Mouse (Mus musculus): ENCODE data around the gene Rnf43.

Gene Rnf43

GRCm38 (mm10) chr11:87715999-87716398, 53.5 kb downstream of the Rnf43 start:
- DNase-seq, result no peak

GRCm38 (mm10) chr11:87719526-87719925, 57.0 kb downstream of the Rnf43 start:
- no peak for DNase-seq

- no peak for DNase-seq
These were observed 57.8 kb downstream of the Rnf43 start for GRCm38 (mm10) chr11:87720324-87720723.

GRCm38 (mm10) chr11:87720839-87721238, 58.3 kb downstream of the Rnf43 start:
- no peak for DNase-seq

- no peak for DNase-seq
These were observed 59.6 kb downstream of the Rnf43 start for GRCm38 (mm10) chr11:87722168-87722567.

- no peak for DNase-seq
These were observed 60.4 kb downstream of the Rnf43 start for GRCm38 (mm10) chr11:87722891-87723290.

GRCm38 (mm10) chr11:87725515-87725914, 63.0 kb downstream of the Rnf43 start:
- no peak for DNase-seq

- no peak for DNase-seq
These were observed 63.5 kb downstream of the Rnf43 start for GRCm38 (mm10) chr11:87725964-87726562.

- no peak for DNase-seq
These were observed 64.5 kb downstream of the Rnf43 start for GRCm38 (mm10) chr11:87727021-87727420.

- DNase-seq, result no peak
These were observed 64.9 kb downstream of the Rnf43 start for GRCm38 (mm10) chr11:87727471-87727870.

GRCm38 (mm10) chr11:87728850-87729592, 66.5 kb downstream of the Rnf43 start:
- DNase-seq, result no peak

GRCm38 (mm10) chr11:87729593-87730185, 67.2 kb downstream of the Rnf43 start:
- DNase-seq, result no peak

GRCm38 (mm10) chr11:87730652-87731310, 68.3 kb downstream of the Rnf43 start:
- DNase-seq, result no peak

GRCm38 (mm10) chr11:87734346-87734745, 71.8 kb downstream of the Rnf43 start:
- no peak for DNase-seq

GRCm38 (mm10) chr11:87735691-87736090, 73.2 kb downstream of the Rnf43 start:
- no peak for DNase-seq

- DNase-seq, result peak; percentile 39
These were observed 74.2 kb downstream of the Rnf43 start for GRCm38 (mm10) chr11:87736647-87737134.

- peak; percentile 94 for DNase-seq
These were observed 74.7 kb downstream of the Rnf43 start, which contains the start of gene Supt4a for GRCm38 (mm10) chr11:87737175-87737740. Gene Supt4a, plus strand, starts transcription at chr11:87737552.

- DNase-seq, result no peak
These were observed 81.2 kb downstream of the Rnf43 start for GRCm38 (mm10) chr11:87743691-87744090.

- no peak for DNase-seq
These were observed 82.4 kb downstream of the Rnf43 start for GRCm38 (mm10) chr11:87744964-87745363.

GRCm38 (mm10) chr11:87745632-87746555, 83.4 kb downstream of the Rnf43 start:
- DNase-seq, result no peak

- no peak for DNase-seq
These were observed 84.8 kb downstream of the Rnf43 start for GRCm38 (mm10) chr11:87747312-87747711.

GRCm38 (mm10) chr11:87747716-87748115, 85.2 kb downstream of the Rnf43 start:
- DNase-seq, result peak; percentile 61

Measured in layer of hippocampus, adult 9-11 months (tissue).